Mouse (Mus musculus) left cerebral cortex, postnatal 10 days (tissue): ENCODE measurements at regions not wholly inside any gene's neighbourhood (a gene's known extent, or its start where the extent isn't known, plus 50 kb on each side); places are given as distances from the start of the nearest gene placed in this dataset.

Source experiments
- DNase-seq, 2 experiments: peaks; one replicate each; pipeline ENCODE4 v3.0.0; 2021 to 2022; ENCODE audit warnings: low spot score in 2 of 2, mixed read lengths in 1 of 2; ENCODE audit errors: extremely low spot score in 1 of 2
- intact Hi-C: fragments of 180-260 bp; cut with DNase I; formaldehyde crosslinking; loops from one replicate; pipeline ENCODE4 v1.15.1; 2025

DNA sequence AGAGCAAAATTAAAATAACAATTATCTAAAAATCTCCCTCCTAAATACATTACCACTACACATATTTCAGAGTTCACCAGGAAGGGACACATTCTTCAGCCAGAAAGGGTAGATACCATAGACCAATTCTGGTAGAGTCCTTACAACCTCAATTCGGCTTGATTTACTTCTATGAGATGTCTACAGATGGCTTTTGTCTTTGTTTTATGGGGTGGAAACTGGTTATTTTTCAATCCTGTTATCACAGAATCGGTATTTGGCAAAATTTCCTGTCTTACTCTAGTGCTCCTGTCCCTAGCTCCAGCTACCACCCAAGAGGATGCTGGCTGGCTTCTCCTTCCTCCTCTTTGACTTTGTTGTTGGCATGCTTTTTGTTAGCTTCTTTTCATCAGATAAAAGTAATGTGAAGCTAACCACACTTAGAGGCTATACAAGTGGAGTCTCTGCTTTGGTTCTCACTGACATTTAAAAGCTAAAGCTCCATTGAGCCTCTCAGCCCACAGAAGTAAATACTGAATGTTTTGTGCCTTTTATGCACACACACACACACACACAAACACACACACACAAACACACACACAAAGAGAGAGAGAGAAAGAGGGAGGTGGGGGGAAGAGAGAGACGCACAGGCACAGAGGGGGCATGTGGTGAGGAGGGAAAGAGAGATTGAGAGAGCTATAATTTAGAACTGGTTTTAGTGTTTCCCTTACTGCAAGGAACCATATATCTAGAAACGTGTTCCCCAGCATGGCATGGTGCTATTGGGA, 109.1 kb downstream of the Gm815 start:
- intact Hi-C loops, result no loop called here
- no peak for DNase-seq

DNA sequence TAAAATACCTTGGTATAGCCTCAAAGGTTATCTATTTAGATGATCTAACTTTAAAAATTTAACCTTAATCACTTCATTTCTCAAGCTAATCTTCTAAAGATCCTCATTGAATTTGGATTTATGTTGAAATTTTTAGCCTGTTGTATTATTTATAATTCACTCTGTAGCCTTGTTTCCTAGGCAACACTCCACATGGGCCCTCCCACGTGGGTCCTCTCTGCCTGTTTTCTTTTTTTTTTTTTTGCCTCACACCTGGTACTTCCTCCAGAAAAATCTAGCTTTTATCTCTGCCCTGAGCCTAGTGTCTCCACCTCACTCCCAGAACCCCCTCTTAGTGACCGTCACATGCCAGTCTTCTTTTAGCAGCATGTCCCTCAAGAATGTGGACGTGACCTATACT, 113.9 kb downstream of the Gm815 start:
- intact Hi-C loops, result no loop called here
- DNase-seq, result no peak

DNA sequence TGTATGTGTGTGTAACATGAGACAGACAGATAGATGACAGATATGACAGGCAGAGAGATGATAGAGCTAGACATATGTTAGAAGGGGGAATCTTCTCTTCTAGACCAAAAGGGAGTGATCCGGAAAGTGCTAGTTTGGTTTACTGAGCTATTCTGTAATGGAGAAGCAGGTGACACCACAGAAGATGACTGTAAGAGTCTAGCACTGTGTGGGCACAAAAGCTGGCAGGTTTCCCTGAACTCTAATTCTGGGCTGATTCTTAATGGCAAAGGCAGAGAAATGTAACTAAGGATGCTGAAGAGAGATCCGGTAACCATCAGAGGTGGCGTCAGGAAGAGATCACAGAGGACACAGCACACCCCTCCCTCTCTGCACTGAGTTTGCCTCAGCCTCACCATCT, 136.2 kb downstream of the Gm815 start:
- intact Hi-C loops, result no loop called here

DNA sequence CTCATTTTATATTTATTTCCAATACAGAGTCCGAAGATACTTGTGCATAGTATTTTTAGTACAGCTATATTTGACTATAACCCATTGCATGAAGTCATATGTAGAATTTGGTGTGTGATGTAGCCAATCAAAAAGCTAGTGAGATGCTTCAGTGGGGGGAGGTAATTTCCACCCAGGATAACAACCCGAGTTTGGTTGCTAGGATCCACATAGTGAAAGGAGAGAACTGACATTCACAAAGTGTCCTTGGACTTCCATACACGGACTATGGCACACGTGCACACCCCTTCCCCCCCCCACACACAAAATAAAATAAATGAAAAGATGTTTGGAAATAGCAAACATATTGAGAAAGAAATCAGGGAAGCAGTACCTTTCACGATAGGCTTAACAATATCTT, 137.2 kb downstream of the Gm815 start:
- DNase-seq, result no peak
- intact Hi-C loops, result no loop called here

More for the DNA sequence above, 136.2 kb downstream of the Gm815 start:
- DNase-seq, result no peak

DNA sequence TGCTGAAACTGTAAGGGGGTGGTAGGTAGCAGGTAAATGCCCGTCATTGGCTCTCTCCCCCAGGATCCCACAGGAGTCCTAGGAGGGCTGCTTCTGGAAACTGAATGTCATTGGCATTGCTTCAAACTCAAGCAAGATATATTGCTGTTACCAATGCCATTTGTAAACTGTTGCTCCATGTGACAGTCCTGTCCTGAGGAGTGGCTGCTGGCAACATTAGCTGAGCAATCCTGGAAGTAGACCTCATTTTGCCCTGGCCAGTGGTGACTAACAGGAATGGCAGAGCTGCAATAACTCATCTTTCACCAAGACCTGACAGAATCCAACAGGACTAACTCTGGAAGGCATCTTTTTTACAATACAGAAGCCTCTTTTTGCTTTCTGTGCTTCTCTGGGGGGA, 143.2 kb downstream of the Gm815 start:
- DNase-seq, result no peak
- intact Hi-C loops, result no loop called here

DNA sequence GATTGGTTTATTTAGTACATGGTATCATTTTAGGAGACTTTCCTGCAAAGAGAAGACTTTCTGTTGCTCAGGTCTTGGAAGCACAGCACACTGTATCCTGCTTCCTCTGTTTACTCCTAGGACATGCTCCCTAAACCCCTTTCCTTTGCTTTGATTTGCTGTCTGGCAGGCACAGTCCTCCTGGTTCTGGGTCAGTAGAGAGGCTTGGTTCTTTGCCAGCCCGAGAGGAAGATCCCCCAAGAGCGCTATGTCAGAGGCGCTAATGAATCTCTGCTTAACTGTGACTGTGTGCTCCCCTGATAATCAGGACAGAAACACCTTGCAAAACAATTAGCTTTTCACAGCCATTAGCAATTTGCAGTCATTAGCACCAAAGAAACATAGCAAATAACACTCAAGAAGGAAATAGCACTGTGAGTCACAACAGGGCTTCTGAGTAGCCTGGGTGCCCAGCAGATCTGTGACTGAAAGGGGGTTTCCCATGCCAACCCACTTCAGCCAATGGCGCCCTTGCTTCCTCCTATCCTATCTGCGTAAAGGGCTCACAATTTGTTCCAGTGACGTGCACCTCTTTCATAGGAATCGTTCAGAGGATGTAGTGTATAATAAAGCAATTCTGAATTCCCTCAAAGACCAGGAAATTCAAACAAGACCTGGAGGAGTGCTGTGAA, 145.5 kb downstream of the Gm815 start:
- intact Hi-C loops, result no loop called here
- peak; percentile 7 to 24 for DNase-seq

DNA sequence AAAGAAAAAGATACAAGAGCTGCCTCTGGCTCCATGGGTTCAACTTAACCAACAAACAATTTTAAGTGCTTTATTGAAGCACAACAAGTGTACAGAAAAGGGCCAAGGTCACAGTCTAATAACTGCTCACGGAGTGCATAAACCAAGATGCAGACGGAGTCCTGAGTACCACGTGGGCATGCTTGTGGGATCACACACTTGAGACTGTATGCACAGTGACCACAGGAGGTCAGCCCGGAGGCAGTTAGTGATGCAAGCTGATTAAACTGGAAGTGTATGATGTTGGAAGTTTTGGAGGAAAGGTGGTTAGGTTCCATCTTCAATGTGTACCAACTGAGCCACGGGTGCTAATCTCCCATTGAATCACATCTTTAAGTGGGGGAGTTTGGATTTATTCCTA, 146.9 kb downstream of the Gm815 start:
- intact Hi-C loops, result no loop called here
- no peak for DNase-seq

DNA sequence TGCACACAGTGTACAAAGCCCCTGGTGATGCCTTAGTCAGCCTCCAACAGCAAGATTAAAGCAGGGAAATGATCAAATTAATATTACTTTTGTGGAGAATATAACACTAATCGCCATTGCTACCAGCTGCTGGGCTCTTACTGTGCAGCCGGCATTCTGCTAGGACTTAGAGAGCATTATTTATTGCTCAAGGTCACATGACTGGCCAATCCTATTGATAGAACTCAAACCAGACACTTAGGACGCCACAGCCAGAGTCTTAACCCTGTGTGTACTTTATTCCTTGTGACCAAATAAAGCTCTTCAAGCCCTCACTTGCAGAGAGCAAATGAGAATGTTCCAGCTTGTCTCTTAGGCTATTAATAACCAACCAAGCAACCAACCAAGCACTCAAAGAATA, 152.6 kb downstream of the Gm815 start:
- no peak for DNase-seq
- intact Hi-C loops, result no loop called here

DNA sequence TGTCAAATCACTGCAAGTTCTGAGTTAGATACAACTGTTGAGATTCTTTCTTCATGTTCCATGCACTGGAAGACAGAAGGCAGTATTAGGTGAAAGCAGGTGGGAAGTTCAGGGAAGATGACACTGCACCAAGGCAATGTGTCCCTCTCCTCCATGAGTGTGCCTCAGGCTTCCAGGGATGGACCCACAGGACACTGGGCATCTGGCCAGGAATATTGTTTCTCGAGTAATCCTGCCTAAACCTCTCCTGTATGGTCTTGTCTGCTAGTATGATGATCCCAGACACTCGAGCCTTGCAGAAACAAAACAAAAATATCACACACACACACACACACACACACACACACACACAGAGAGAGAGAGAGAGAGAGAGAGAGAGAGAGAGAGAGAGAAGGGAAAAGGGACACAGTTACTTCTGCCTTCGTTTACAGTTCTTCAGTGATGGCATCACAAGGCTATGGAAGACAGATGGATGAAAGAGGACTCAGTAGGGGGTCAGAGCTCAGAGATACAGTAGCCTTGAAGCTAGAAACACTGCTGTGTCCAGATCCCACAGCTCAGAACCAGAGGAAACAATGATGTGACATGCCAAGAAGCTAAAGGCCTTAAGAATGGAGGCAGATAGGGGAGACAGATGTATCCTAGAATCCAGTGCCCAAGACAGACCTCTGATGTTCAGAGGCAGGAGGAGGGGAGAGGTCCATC, 154.8 kb downstream of the Gm815 start:
- DNase-seq, result no peak
- intact Hi-C loops, result no loop called here

DNA sequence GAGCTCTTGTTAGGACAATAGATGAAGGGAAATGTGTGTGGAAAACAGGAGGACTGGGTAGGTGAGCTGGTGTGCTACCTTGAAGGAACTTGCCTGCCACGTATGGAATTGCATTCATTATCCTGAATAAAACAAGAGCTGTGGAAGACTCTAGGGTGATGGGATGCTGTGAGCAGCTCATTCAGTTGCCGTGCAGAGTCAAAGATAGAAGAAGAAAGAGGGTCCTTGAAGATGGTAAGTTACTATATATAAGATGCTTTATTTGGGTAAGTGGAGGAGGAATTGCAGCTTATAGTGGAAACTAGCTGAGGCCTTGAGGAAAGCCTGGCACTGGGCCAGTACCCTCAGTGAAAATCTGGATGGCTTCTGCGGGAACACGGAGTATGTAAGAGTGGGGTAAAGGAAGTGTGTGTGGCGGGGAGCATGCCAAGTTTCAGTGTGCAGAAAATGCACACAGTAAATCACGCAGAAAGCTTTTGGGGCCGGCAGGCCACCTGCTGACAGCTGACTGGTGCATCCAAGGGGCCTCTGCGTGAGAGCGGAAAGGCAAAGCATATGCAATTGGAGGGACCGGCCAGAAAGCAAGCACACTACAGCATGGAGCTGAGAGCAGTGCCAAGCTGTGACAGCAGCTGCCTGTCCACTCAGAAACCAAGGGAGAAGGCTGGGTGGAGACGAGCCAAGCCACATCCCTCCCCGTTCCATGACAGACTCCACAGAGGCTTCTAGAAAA, 149.7 kb upstream of the Vldlr start:
- peak; percentile 82 to 89 for DNase-seq
- intact Hi-C loops, result no loop called here

DNA sequence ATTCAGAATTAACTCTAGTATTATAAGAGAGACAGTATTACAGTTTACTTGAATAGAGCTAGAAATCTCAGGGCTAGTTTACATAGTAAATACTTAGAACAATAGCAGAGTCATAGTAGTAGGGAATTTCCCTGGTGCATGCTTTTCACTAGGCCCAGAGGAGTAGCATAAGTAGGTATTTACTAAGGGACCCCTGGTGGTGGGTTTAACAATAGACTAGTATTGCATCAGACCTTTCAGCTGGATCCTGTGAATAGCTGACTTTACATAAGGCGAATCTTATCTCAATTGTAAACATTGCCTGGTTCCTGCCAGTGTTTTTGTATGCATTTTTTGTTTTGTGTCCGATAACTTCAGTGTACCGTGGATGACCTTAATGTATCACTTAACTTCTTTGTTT, 143.0 kb upstream of the Vldlr start:
- DNase-seq, result no peak
- intact Hi-C loops, result no loop called here

DNA sequence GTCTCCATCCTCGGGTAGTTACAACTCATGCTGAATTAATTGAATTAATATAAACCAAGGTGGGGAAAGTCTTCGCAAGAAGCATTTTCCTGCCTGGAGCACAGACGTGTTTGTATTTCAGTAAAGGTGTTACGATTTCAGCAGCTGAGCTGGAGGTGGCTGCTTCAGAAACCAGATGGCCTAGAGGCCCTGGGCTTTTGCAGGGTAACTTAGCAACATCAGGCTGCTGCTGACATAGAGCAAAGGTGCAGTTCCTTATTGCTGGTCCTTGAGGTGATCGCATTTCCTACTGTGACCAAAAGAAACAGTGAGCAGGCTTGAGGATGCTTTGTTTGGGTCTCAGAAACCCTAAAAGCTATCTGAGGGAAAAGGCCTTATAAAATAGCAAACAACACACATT, 141.3 kb upstream of the Vldlr start:
- intact Hi-C loops, result loop anchor here (5.0 kb wide), 1 partner anchor 47 kb away; no protein-coding TSS in a partner anchor
- no peak for DNase-seq

DNA sequence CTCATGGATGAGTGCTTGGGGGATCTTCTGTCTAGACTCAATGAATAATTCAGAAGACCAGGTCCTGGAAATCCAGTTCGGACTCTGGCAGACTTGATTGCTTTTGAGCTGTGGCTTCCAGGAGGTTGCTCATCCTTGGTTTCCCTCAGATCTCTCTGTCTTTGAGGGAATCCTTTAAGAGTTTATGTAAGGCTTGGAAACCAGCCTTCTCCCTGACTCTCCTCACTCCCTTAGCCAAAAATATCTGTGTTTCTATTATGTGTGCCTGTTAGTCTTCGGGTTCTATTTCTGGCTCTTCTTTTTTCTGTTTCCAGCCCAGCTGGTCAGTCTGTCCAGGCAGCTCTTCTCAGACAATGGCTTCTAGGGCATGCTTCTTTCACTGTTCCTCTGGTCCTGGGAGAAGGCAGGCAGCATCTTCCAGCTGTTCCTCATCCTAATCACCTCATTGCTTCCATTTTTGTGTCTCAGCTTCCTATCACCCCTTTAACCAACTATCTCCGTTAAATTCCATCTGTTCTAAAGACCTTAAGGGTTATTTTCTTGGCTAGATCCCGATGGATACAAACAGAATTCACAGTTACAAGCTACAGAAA, 139.3 kb upstream of the Vldlr start:
- no peak for DNase-seq

DNA sequence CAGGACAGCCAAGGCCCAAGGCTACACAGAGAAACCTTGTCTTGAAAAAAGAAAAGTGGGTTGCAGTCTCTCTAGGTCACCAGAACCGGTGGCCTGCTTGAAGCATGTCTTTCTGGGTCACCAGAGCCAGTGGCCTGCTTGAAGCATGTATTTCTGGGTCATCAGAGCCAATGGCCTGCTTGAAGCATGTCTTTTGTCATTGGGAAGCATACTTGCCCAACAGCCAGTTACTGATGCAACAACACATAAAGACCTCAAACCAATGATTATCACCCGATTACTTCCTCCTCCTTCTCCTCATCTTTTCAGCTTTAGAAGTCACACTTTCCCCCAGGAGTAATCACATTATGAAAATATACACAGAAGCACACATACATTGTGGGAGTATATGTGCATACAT, 128.9 kb upstream of the Vldlr start:
- intact Hi-C loops, result no loop called here

More for the DNA sequence above, 139.3 kb upstream of the Vldlr start:
- intact Hi-C loops, result loop anchor here (5.0 kb wide), 1 partner anchor 45 kb away; no protein-coding TSS in a partner anchor

DNA sequence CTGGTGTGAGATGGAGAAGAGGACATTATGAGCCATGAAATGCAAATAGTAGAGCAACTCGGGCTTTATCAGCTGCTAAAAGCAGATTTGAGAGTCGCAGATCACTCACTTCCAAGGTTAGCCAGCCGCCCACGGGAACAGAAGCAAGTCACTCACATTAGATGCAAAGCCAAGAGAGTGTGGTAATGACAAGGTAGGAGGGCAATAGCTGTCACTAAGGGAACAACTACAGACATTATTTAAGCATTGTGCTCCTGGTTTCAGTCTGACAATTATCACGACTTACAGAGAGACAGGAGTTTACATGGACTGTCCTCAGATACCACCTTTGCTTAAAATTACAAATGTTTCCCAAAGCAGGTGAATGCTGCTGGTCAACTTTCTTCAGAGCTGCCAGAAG, 128.5 kb upstream of the Vldlr start:
- DNase-seq, result no peak
- intact Hi-C loops, result no loop called here

More for the DNA sequence above, 128.9 kb upstream of the Vldlr start:
- DNase-seq, result no peak

DNA sequence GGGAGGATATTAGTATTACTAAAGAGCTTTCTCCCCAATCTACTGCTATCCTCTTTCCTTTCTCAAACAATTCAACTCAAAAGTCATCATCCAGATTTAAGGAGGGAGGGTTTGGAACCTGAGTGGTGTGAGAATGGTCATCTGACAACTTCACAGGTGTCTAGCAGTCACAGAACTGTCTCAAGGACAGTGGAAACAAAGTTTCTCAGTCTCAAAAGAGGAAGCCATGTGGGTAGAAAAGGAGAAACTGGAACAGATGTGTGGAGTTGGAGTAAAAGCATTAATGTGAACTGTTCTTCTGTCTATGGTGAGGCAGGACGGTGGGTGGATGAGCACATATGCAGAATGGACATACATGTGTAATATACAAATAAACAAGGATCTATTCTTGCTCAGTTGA, 127.2 kb upstream of the Vldlr start:
- intact Hi-C loops, result no loop called here

DNA sequence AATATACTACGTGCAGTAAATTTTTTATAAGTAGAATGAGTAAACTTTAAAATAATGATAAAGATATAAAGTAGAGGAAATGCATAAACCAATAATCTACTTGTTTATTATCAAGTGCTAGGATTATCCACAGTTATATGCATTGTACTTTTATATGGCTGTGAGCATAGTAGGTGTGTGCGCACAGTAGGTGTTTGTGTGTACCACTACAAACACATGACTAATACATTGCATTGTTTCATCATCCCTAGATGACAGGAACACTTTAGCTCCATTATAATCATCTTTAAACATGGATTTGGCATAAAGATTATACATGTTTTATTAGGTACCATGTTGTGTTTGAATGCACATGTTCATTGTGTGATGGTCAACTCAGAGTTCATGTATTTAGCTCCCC, 124.7 kb upstream of the Vldlr start:
- DNase-seq, result no peak
- intact Hi-C loops, result no loop called here

More for the DNA sequence above, 127.2 kb upstream of the Vldlr start:
- no peak for DNase-seq

DNA sequence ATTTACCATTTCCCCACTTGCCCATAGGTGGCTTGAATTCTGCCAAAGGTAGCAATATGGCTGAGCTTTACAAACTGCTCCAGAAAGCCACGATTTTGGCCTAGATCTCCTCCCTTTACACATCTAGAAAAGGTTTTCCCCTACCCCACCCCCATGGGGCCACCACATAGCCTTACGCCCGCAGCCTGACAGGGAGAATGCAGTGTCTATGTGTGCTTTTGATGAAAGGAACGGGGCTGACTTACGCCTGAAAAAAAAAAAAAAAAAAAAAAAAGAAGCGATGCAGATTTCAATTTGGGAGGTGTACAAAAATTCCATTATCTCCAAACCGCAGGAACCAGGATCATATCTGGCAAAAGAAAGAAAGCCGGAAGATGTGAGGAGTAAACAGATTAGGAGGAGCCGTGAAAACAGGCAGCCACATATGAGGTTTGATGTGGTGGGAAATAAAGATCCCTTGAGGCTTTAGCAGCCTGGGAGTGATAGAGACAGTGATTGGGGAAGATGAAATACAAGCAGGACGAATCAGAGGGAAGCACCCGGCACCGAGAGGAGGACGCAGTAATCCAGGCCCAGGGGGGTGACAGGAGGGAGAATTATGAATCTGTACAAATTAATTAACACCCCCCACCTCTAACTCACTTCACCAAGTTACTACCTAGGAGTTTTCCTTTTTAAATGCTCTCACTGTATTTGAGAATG, 121.4 kb upstream of the Vldlr start:
- intact Hi-C loops, result no loop called here
- DNase-seq, result no peak
